Mouse (Mus musculus): Measurements from ENCODE around the gene Pde11a.
A peak's percentile ranks its signal among the peaks of the same experiment; 100 is the strongest.

Gene Pde11a

GRCm38 (mm10) chr2:76053748-76054331 lies 284.7 kb downstream of the Pde11a start:
- DNase-seq (ENCODE audit: low read depth, low spot score): no peak

- DNase-seq (ENCODE audit: low read depth, low spot score): no peak
Observed at GRCm38 (mm10) chr2:76052897-76053505, 285.6 kb downstream of the Pde11a start.

- no peak for DNase-seq (ENCODE audit: low read depth, low spot score)
Observed at GRCm38 (mm10) chr2:76051385-76051784, 287.2 kb downstream of the Pde11a start.

GRCm38 (mm10) chr2:76050911-76051310 lies 287.7 kb downstream of the Pde11a start:
- no peak for DNase-seq (ENCODE audit: low read depth, low spot score)

- DNase-seq (ENCODE audit: low read depth, low spot score): no peak
Observed at GRCm38 (mm10) chr2:76050092-76050491, 288.5 kb downstream of the Pde11a start.

GRCm38 (mm10) chr2:76049529-76049928 lies 289.0 kb downstream of the Pde11a start:
- DNase-seq (ENCODE audit: low read depth, low spot score): no peak

GRCm38 (mm10) chr2:76047740-76048139 lies 290.8 kb downstream of the Pde11a start:
- no peak for DNase-seq (ENCODE audit: low read depth, low spot score)

- DNase-seq (ENCODE audit: low read depth, low spot score): no peak
Observed at GRCm38 (mm10) chr2:76042210-76042609, 296.4 kb downstream of the Pde11a start.

- no peak for DNase-seq (ENCODE audit: low read depth, low spot score)
Observed at GRCm38 (mm10) chr2:76040116-76040515, 298.5 kb downstream of the Pde11a start.

- DNase-seq (ENCODE audit: low read depth, low spot score): peak; percentile 91
Observed at GRCm38 (mm10) chr2:76030080-76030479, 308.5 kb downstream of the Pde11a start.

- peak; percentile 68 for DNase-seq (ENCODE audit: low read depth, low spot score)
Observed at GRCm38 (mm10) chr2:76029081-76029901, 309.3 kb downstream of the Pde11a start.

- DNase-seq (ENCODE audit: low read depth, low spot score): peak; percentile 20
Observed at GRCm38 (mm10) chr2:76016890-76017289, 321.7 kb downstream of the Pde11a start.

GRCm38 (mm10) chr2:76016136-76016535 lies 322.4 kb downstream of the Pde11a start:
- no peak for DNase-seq (ENCODE audit: low read depth, low spot score)

GRCm38 (mm10) chr2:76015460-76015859 lies 323.1 kb downstream of the Pde11a start:
- DNase-seq (ENCODE audit: low read depth, low spot score): no peak

- no peak for DNase-seq (ENCODE audit: low read depth, low spot score)
Observed at GRCm38 (mm10) chr2:76014659-76015058, 323.9 kb downstream of the Pde11a start.

GRCm38 (mm10) chr2:76006194-76006593 lies 332.4 kb downstream of the Pde11a start:
- no peak for DNase-seq (ENCODE audit: low read depth, low spot score)

GRCm38 (mm10) chr2:76002899-76003298 lies 335.7 kb downstream of the Pde11a start:
- DNase-seq (ENCODE audit: low read depth, low spot score): no peak

- peak; percentile 76 for DNase-seq (ENCODE audit: low read depth, low spot score)
Observed at GRCm38 (mm10) chr2:76001392-76001791, 337.2 kb downstream of the Pde11a start.

- DNase-seq (ENCODE audit: low read depth, low spot score): no peak
Observed at GRCm38 (mm10) chr2:75999636-76000035, 338.9 kb downstream of the Pde11a start.

GRCm38 (mm10) chr2:75998692-75999091 lies 339.9 kb downstream of the Pde11a start:
- DNase-seq (ENCODE audit: low read depth, low spot score): peak; percentile 86

- peak; percentile 16 for DNase-seq (ENCODE audit: low read depth, low spot score)
Observed at GRCm38 (mm10) chr2:75997726-75998125, 340.8 kb downstream of the Pde11a start.

GRCm38 (mm10) chr2:75994841-75995240 lies 343.7 kb downstream of the Pde11a start:
- DNase-seq (ENCODE audit: low read depth, low spot score): no peak
